Mouse (Mus musculus): ENCODE measurements at regions not wholly inside any gene's neighbourhood (a gene's known extent, or its start where the extent isn't known, plus 50 kb on each side); places are given as distances from the start of the nearest gene placed in this dataset.

DNA sequence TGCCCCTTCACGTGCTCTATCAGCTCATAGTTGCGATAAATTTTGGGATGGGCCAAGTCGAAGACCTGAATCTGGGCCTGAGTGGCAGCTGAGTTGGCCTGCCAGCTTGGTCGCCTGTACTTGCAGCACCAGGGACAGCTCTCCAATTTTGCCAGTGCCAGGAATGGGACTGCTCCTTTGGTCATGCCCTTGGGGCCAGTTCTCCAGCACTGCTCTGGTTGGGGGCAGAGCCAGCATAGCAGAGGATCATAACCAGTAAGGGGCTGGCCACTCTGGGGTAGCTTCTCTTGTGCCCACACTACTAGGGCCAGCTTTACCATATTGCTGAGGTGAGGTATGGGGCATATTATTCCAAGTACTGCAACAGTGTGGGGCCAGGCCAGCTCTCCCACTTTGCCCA, 397.0 kb upstream of the Cadm2 start:
- WGBS = 65% methylated on average over 4 of the region's 4 CpGs
- no peak overlapping the region for H3K27ac ChIP-seq
- no peak overlapping the region for H3K9ac ChIP-seq
- H3K36me3 ChIP-seq = no peaks in the 10 kb centered on the region
- no peak overlapping the region for H3K4me2 ChIP-seq (replicated peaks)
- H3K4me3 ChIP-seq (replicated peaks) = no peak overlapping the region
- H3K4me1 ChIP-seq (replicated peaks) = no peaks in the 10 kb centered on the region
- H3K27me3 ChIP-seq (replicated peaks) = no peaks in the 10 kb centered on the region
- H3K9me3 ChIP-seq = no peaks in the 10 kb centered on the region
- ATAC-seq = no peak

DNA sequence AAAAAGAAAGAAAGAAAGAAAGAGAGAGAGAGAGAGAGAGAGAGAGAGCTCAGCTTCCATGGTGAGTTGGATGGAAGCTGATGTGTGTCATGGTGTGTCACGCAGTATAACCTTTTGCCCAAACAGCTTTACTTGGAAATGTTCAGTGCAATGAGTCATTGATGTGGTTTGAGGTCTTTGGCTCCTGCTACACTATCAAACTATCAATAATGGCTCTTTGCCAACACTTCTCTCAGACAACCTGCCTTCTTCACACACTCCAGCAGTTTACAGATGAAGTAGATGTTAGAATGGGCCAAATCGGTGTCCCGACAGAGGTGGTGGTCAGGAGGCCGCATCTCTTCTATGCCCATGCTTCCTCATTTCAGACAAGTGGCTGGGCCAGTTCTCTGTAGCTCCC, 369.0 kb upstream of the Cadm2 start:
- H3K4me2 ChIP-seq (replicated peaks) = no peak overlapping the region
- H3K4me1 ChIP-seq (replicated peaks) = no peaks in the 10 kb centered on the region
- no peak overlapping the region for H3K4me3 ChIP-seq (replicated peaks)
- no peak for ATAC-seq
- H3K9me3 ChIP-seq = no peaks in the 10 kb centered on the region
- no peaks in the 10 kb centered on the region for H3K36me3 ChIP-seq
- WGBS = 89% methylated on average over 4 of the region's 4 CpGs
- no peak overlapping the region for H3K27ac ChIP-seq
- no peak overlapping the region for H3K9ac ChIP-seq
- no peaks in the 10 kb centered on the region for H3K27me3 ChIP-seq (replicated peaks)

DNA sequence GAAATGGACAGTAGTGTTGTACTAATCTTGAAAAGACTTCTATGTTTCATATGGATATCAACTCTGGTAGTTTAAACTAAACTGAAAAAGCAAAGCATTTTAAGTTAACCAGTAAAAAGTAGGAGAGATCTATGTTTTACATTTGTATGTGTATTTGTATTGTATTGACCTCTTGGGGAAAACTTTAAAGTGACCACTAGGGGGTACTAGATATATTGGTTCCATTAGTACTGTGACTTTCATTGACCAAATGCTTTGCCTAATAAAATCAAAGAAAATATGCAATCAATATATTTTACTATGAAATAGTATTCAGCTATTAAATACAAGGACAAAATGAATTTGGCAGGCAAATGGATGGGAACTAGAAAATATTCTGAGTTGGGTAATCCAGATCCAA, 355.9 kb upstream of the Cadm2 start:
- no peaks in the 10 kb centered on the region for H3K36me3 ChIP-seq
- H3K4me3 ChIP-seq (replicated peaks) = no peak overlapping the region
- no peak overlapping the region for H3K9ac ChIP-seq
- H3K27ac ChIP-seq = no peak overlapping the region
- H3K27me3 ChIP-seq (replicated peaks) = no peaks in the 10 kb centered on the region
- H3K9me3 ChIP-seq = no peaks in the 10 kb centered on the region
- no peak for ATAC-seq
- no peaks in the 10 kb centered on the region for H3K4me1 ChIP-seq (replicated peaks)
- no peak overlapping the region for H3K4me2 ChIP-seq (replicated peaks)

DNA sequence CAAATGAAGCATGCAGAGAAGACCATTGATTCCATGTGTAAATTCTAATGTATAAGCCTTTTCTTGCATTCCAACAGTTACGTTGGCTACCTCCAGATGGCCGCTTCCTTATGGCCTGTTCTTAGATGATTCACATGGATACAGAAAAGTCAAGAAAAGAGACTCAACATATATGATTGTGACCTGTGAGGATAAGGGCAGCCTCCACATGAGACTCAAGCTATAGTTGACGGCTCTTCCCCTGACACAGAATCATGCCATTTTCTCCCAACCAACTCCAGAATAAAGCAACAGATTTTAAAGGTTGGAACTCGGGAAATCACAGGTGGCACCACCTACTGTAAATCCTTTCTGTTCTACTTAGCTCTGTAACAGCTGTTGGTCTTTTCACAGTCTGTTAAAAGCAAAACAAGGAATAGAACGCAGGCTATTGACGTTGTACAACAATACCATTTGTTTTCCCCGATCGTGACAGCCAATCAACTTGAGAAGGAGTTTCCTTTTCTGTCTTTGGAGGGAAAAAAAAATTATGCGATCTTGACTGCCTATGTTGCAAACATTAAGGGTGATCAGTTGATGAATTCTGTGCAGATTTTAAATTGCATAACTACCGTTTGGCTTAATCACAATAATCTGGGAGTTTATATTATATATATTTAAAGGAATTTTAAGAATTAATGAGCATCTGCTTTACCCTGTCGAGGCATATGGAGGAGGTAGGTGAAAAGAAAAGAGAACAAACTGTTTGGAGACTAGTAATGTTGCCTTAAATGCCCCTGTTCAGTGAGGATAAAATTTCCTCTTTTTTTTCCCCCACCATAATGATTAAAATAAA, 347.8 kb upstream of the Cadm2 start:
- Histone ChIP-seq H3K9ac (no peak overlapping the region), H3K4me1 (replicated peaks) (no peaks in the 10 kb centered on the region), H3K36me3 (no peaks in the 10 kb centered on the region), H3K27me3 (replicated peaks) (no peaks in the 10 kb centered on the region), H3K4me3 (replicated peaks) (no peak overlapping the region), H3K4me2 (replicated peaks) (no peak overlapping the region), H3K27ac (no peak overlapping the region), H3K9me3 (no peaks in the 10 kb centered on the region)
- WGBS = 83% methylated on average over 11 of the region's 11 CpGs
- ATAC-seq = no peak

DNA sequence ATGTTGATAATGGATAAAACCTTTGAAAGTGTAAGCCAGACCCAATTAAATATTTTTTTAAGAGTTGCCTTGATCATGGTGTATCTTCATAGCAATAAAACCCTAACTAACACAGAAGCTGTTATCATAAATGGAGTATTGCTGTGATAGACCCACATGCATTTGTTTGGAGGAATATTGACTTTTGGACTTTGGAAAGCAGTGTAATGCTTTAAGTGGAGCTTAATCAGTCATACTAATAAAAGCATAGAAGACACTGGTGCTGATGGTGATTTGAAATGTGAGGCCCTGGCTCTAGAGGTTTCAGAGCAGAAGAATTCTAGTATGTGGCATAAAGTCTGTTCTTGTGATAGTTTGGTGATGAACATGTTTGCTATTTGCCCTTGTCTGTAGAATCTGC, 328.4 kb upstream of the Cadm2 start:
- Histone ChIP-seq H3K27me3 (replicated peaks) (no peaks in the 10 kb centered on the region), H3K9me3 (no peaks in the 10 kb centered on the region), H3K27ac (no peak overlapping the region), H3K4me1 (replicated peaks) (no peaks in the 10 kb centered on the region), H3K4me3 (replicated peaks) (no peak overlapping the region), H3K36me3 (no peaks in the 10 kb centered on the region), H3K4me2 (replicated peaks) (no peak overlapping the region), H3K9ac (no peak overlapping the region)
- peak; percentile 56 for ATAC-seq

DNA sequence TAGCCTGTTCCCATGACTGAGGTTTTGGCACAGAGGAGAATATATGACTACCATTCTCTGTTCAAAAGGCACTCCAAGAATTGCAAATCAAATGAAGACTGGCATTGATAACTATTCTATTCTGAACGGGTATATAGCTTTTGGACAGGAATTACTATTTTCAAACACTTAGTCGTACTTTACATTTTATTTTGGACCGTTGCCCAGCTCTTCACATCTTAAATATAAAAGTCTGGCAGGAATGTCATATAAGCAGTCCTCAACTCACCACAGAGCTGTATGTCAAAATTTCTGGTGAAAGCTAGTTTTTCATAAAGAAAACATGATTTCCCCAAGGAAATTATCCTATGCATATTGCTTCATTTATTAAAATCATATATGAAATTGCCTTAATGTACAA, 323.7 kb upstream of the Cadm2 start:
- Histone ChIP-seq H3K36me3 (no peaks in the 10 kb centered on the region), H3K9ac (no peak overlapping the region), H3K9me3 (no peaks in the 10 kb centered on the region), H3K27ac (no peak overlapping the region), H3K27me3 (replicated peaks) (no peaks in the 10 kb centered on the region), H3K4me2 (replicated peaks) (no peak overlapping the region), H3K4me3 (replicated peaks) (no peak overlapping the region), H3K4me1 (replicated peaks) (no peaks in the 10 kb centered on the region)
- ATAC-seq = no peak
- 74% methylated on average over 3 of the region's 3 CpGs for WGBS

DNA sequence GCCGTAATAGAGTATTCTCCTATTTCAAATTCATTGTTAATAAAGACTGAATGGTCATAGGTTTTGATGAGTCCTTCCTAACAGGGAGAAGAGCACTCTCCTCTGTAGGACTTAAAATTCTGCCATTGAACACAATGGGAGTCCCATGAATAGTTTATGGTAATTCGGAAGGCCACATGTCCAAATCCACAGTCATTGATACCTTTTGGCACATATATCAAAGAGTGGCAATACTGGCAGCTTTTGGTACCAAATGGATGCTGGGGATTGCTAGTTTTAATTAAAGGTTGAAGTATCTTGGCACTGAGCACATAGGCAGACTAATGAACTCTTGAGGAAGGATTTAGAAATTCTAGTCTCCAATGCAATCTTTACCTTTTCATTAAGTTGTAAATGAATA, 298.5 kb upstream of the Cadm2 start:
- no peak for ATAC-seq
- H3K27me3 ChIP-seq (replicated peaks) = no peaks in the 10 kb centered on the region
- no peaks in the 10 kb centered on the region for H3K36me3 ChIP-seq
- H3K4me2 ChIP-seq (replicated peaks) = no peak overlapping the region
- no peak overlapping the region for H3K27ac ChIP-seq
- H3K4me3 ChIP-seq (replicated peaks) = no peak overlapping the region
- H3K9me3 ChIP-seq = no peaks in the 10 kb centered on the region
- 87% methylated on average over 2 of the region's 2 CpGs for WGBS
- no peak overlapping the region for H3K9ac ChIP-seq
- H3K4me1 ChIP-seq (replicated peaks) = no peaks in the 10 kb centered on the region

DNA sequence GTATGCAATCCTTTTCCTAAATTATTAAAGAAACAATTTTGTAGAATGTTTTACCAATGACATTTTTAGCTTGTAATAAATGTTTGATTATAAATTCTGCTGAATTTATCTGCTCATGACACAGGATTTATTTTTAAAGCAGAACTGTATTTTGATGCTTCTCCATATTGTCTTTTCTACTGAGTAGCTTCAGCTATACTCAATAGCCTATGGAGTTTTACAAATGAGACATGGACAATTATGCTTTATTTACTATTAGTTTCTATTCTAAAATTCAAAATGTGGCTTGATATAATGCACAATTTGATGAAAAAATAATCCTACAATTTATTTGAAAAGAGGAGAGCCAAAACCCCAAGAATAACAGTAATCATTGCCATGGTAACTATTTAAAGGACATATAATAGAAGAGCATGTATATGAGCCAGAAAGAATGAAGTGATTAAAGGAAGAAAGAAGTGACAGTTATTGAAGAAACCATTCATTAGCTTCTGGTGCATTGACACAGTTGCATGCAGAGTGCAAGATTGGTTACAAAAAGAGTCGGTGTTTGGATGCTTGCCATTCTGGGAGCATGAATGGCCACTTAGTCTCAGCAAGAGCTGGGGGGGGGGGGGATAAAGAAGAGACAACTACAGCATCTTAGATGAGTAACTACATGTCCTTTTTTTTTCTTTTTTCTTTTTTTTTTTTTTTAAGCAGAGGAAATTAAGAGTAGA, 250.8 kb upstream of the Cadm2 start:
- H3K36me3 ChIP-seq = no peaks in the 10 kb centered on the region
- no peaks in the 10 kb centered on the region for H3K4me1 ChIP-seq (replicated peaks)
- 76% methylated on average over 1 of the region's 1 CpGs for WGBS
- no peak overlapping the region for H3K4me2 ChIP-seq (replicated peaks)
- no peak for ATAC-seq
- no peaks in the 10 kb centered on the region for H3K27me3 ChIP-seq (replicated peaks)
- H3K9ac ChIP-seq = no peak overlapping the region
- no peak overlapping the region for H3K4me3 ChIP-seq (replicated peaks)
- H3K27ac ChIP-seq = no peak overlapping the region
- no peaks in the 10 kb centered on the region for H3K9me3 ChIP-seq

DNA sequence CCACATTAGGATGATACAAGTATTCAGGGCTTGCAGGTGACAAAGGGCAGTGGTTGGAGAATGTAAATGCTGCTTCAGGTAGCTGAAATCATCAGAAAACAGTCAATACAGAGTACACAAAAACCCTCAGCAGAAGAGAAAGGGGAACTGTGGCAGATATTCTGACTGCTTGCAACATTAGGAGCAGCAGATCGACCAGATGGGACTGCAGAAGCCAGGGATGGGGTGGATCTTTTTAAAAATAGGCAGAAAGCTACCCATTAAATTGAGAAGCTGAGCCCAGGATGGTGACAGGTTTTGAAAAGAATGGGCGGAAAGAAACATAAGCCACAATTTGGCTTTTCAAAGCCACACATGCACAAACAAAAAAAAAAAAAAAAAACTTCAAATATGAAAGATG, 229.5 kb upstream of the Cadm2 start:
- no peak for ATAC-seq
- H3K9ac ChIP-seq = no peak overlapping the region
- H3K27ac ChIP-seq = no peak overlapping the region
- H3K9me3 ChIP-seq = no peaks in the 10 kb centered on the region
- H3K4me1 ChIP-seq (replicated peaks) = no peaks in the 10 kb centered on the region
- H3K36me3 ChIP-seq = no peaks in the 10 kb centered on the region
- no peaks in the 10 kb centered on the region for H3K27me3 ChIP-seq (replicated peaks)
- H3K4me3 ChIP-seq (replicated peaks) = no peak overlapping the region
- WGBS = 72% methylated on average over 2 of the region's 2 CpGs
- no peak overlapping the region for H3K4me2 ChIP-seq (replicated peaks)

DNA sequence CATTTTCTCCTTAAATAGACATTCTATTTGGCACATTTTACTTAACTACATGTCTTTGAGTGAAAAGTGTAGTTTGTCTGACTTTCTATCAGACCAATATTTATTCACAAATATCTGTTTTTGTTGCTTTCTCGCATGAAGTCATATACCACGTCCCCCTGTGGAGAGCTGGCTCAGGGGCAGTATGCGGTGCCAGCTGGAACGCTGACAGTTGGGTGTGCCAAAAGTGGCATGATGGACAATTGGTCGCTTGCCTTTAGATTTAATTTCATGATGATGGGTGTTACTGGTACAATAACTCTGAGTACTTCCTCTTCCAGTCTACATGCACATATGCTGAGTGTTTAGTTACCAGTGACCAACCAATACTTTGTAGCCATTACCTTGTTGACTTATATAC, 223.8 kb upstream of the Cadm2 start:
- H3K4me2 ChIP-seq (replicated peaks) = no peak overlapping the region
- H3K9me3 ChIP-seq = no peaks in the 10 kb centered on the region
- H3K4me3 ChIP-seq (replicated peaks) = no peak overlapping the region
- H3K9ac ChIP-seq = no peak overlapping the region
- H3K36me3 ChIP-seq = no peaks in the 10 kb centered on the region
- 82% methylated on average over 5 of the region's 5 CpGs for WGBS
- H3K27me3 ChIP-seq (replicated peaks) = no peaks in the 10 kb centered on the region
- no peak for ATAC-seq
- no peaks in the 10 kb centered on the region for H3K4me1 ChIP-seq (replicated peaks)
- H3K27ac ChIP-seq = no peak overlapping the region

DNA sequence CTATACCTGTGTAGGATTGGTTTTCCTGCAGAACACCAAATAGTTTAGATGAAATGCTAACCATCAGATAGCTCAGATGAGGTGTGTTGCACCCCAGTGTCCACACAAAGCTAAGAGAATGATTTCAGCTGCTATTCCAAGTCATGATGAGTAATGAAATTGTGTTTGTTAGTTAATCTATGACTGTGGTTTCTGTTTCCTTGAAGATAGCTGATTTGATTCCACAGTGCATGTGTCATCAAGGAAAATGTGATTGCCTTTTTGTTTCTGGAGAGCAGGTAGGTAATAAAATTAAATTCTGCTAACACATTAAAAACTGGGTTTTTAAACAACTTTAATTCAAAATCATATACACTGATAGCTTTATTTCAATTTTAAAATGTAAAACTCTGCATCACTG, 176.5 kb upstream of the Cadm2 start:
- Histone ChIP-seq H3K4me2 (replicated peaks) (no peak overlapping the region), H3K27me3 (replicated peaks) (no peaks in the 10 kb centered on the region), H3K9me3 (no peaks in the 10 kb centered on the region), H3K27ac (no peak overlapping the region), H3K36me3 (no peaks in the 10 kb centered on the region), H3K4me3 (replicated peaks) (no peak overlapping the region), H3K4me1 (replicated peaks) (no peaks in the 10 kb centered on the region), H3K9ac (no peak overlapping the region)
- ATAC-seq = no peak

DNA sequence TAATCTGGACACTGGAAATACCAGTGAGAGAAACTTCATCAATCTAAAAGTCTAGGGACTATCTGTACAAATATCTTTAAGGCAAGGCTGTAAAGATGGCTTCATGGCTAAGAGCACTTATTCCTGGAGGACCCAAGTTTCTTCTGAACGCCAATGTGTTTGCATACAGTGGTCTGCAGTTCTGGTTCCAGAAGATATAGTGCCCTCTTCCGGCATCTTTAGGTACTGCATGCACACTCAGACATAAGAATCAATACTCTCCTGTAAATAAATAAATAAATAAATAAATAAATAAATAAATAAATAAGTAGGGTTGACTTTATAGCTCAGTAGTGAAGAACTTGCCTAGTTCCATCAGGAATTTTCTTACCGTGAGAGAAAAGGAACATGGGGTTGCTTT, 155.4 kb upstream of the Cadm2 start:
- no peak overlapping the region for H3K4me3 ChIP-seq (replicated peaks)
- no peak overlapping the region for H3K27ac ChIP-seq
- WGBS = 51% methylated on average over 3 of the region's 3 CpGs
- H3K4me2 ChIP-seq (replicated peaks) = no peak overlapping the region
- no peaks in the 10 kb centered on the region for H3K27me3 ChIP-seq (replicated peaks)
- no peaks in the 10 kb centered on the region for H3K9me3 ChIP-seq
- no peaks in the 10 kb centered on the region for H3K4me1 ChIP-seq (replicated peaks)
- ATAC-seq = no peak
- H3K36me3 ChIP-seq = no peaks in the 10 kb centered on the region
- no peak overlapping the region for H3K9ac ChIP-seq

DNA sequence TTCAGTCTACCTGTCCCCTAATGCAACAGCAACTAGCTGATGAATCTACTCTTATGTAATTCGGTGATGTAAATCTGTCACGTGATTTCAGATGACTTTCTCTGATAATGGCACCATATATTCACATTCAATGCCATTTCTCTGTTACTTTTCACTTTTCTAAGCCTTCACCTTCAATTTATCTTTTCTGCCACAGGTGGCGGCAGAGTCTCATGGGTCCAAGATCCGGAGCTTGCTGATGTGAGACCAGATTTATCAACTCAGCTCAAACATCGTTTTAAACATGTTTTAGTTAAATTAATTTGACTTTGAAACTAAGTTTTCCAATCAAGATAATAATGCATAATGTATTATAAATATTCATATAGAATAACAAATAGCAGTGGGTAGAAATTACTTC, 148.4 kb upstream of the Cadm2 start:
- H3K27ac ChIP-seq = no peak overlapping the region
- no peak overlapping the region for H3K4me2 ChIP-seq (replicated peaks)
- no peak overlapping the region for H3K4me3 ChIP-seq (replicated peaks)
- WGBS = 50% methylated on average over 5 of the region's 5 CpGs
- ATAC-seq = no peak
- no peaks in the 10 kb centered on the region for H3K27me3 ChIP-seq (replicated peaks)
- H3K4me1 ChIP-seq (replicated peaks) = no peaks in the 10 kb centered on the region
- H3K9ac ChIP-seq = no peak overlapping the region
- no peaks in the 10 kb centered on the region for H3K9me3 ChIP-seq
- no peaks in the 10 kb centered on the region for H3K36me3 ChIP-seq
